Mouse (Mus musculus): ENCODE measurements around the gene Ice2.

GRCm38 (mm10) chr9:69458982-69459381 lies 61.3 kb downstream of the Ice2 start:
- TF ChIP-seq CTCF (IDR thresholded peaks at IDR 0.05; ENCODE audit: extremely low read depth, insufficient read depth, low read length) (no peak), POLR2A (IDR thresholded peaks at IDR 0.05; ENCODE audit: extremely low read depth, insufficient read depth, low read length) (no peak)
